Comparison of ENCODE assay signal across 13 mouse cellular contexts in the genomic region with DNA sequence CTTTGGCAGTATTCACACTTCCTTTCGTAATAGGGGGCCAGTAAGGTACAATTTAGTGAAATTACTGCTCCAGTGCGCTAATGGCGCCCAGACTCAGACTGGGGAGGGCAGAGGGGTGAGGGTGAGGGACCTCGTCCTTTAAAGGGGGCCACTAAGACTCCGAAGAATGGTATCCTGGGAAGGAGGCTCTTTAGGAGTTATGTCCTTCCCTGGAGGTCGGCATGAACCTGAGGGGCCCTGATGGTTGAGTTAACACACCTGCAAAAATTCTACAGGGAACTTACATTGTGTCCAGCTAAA.
DNase-seq lines count a peak whose midpoint lies in the region; ATAC-seq and TF ChIP-seq lines count a peak whose summit lies in the region.
"Had no signal": no experiment of that assay in that cellular context is flagged by ENCODE, and none has a peak within 500 bp of the region (broad histone marks: within the 10 kb centered on the region; RNA-seq: fewer than 3 reads in every experiment).

No protein-coding gene starts in this region.

- H3K36me3 ChIP-seq in midbrain, embryonic 10.5 days, result no peaks in the 10 kb centered on the region
- H3K36me3 ChIP-seq in midbrain, postnatal 0 days (ENCODE audit: insufficient read depth, low read length), result no peaks in the 10 kb centered on the region
- H3K36me3 ChIP-seq in hindbrain, embryonic 15.5 days, result no peaks in the 10 kb centered on the region
- no peaks in the 10 kb centered on the region for H3K36me3 ChIP-seq in neural tube, embryonic 13.5 days
- H3K36me3 ChIP-seq: embryonic facial prominence, embryonic 12.5 days; liver, embryonic 13.5 days had no signal

- H3K4me2 ChIP-seq in midbrain, postnatal 0 days (ENCODE audit: low read depth, low read length, poor library complexity, severe bottlenecking), result no peak overlapping the region
- peak overlapping the region; percentile 35 for H3K4me2 ChIP-seq in hindbrain, embryonic 15.5 days
- peak overlapping the region; percentile 27 for H3K4me2 ChIP-seq in neural tube, embryonic 13.5 days
- H3K4me2 ChIP-seq: embryonic facial prominence, embryonic 12.5 days; liver, embryonic 13.5 days had no signal

- no peak for ATAC-seq in midbrain, postnatal 0 days (ENCODE audit: low FRiP score)
- no peak; the same call in 1 of the 2 replicates for ATAC-seq in hindbrain, embryonic 15.5 days (ENCODE audit: low FRiP score, low read depth)
- ATAC-seq in neural tube, embryonic 13.5 days (ENCODE audit: low read depth), result peak; percentile 80

- 85% methylated on average over 6 of the region's 6 CpGs for WGBS in midbrain, embryonic 10.5 days
- 67% methylated on average over 6 of the region's 6 CpGs for WGBS in midbrain, postnatal 0 days
- 26% methylated on average over 6 of the region's 6 CpGs for WGBS in hindbrain, embryonic 15.5 days
- 22% methylated on average over 6 of the region's 6 CpGs for WGBS in neural tube, embryonic 13.5 days

- no peak overlapping the region for H3K4me3 ChIP-seq in midbrain, embryonic 10.5 days
- H3K4me3 ChIP-seq in midbrain, postnatal 0 days (ENCODE audit: low read depth, low read length), result no peak overlapping the region
- H3K4me3 ChIP-seq in hindbrain, embryonic 15.5 days, result no peak overlapping the region
- no peak overlapping the region for H3K4me3 ChIP-seq in neural tube, embryonic 13.5 days
- H3K4me3 ChIP-seq: embryonic facial prominence, embryonic 12.5 days; liver, embryonic 13.5 days had no signal

- H3K27me3 ChIP-seq in midbrain, embryonic 10.5 days (ENCODE audit: low read depth, poor library complexity, severe bottlenecking), result no peaks in the 10 kb centered on the region
- no peaks in the 10 kb centered on the region for H3K27me3 ChIP-seq in midbrain, postnatal 0 days (ENCODE audit: insufficient read depth, low read length)
- no peaks in the 10 kb centered on the region for H3K27me3 ChIP-seq in hindbrain, embryonic 15.5 days
- no peaks in the 10 kb centered on the region for H3K27me3 ChIP-seq in neural tube, embryonic 13.5 days
- H3K27me3 ChIP-seq: embryonic facial prominence, embryonic 12.5 days; liver, embryonic 13.5 days had no signal

- no peaks in the 10 kb centered on the region for H3K9me3 ChIP-seq in midbrain, embryonic 10.5 days (replicated peaks)
- H3K9me3 ChIP-seq in midbrain, postnatal 0 days (ENCODE audit: low read length), result no peaks in the 10 kb centered on the region
- H3K9me3 ChIP-seq in hindbrain, embryonic 15.5 days, result no peaks in the 10 kb centered on the region
- no peaks in the 10 kb centered on the region for H3K9me3 ChIP-seq in neural tube, embryonic 13.5 days
- H3K9me3 ChIP-seq: embryonic facial prominence, embryonic 12.5 days; liver, embryonic 13.5 days had no signal

- peak; percentile 3 for DNase-seq in adrenal gland, adult 2 months
- no peak for DNase-seq in adrenal gland, adult 8-10 months
- DNase-seq in midbrain, embryonic 10.5 days (ENCODE audit: low spot score), result no peak
- no peak for DNase-seq in midbrain, postnatal 0 days (ENCODE audit: low spot score)
- DNase-seq in gastrocnemius, postnatal 4 days (ENCODE audit: low spot score in 2 of 2), result no peak
- DNase-seq in urinary bladder, postnatal 25 days (ENCODE audit: low spot score), result no peak
- DNase-seq: heart, postnatal 14 days; kidney, adult 11 months; liver, embryonic 13.5 days; lung, postnatal 10 days had no signal

- H3K27ac ChIP-seq in midbrain, embryonic 10.5 days (replicated peaks), result peak overlapping the region; percentile 46; the same call in 1 of the 2 replicates
- H3K27ac ChIP-seq in midbrain, postnatal 0 days (ENCODE audit: low read depth, low read length), result no peak overlapping the region
- H3K27ac ChIP-seq in hindbrain, embryonic 15.5 days (replicated peaks), result peak overlapping the region; percentile 82
- H3K27ac ChIP-seq in neural tube, embryonic 13.5 days (replicated peaks), result peak overlapping the region; percentile 86
- H3K27ac ChIP-seq: embryonic facial prominence, embryonic 12.5 days; liver, embryonic 13.5 days had no signal

- no peak overlapping the region for H3K9ac ChIP-seq in midbrain, postnatal 0 days (replicated peaks; ENCODE audit: low read length, poor library complexity, severe bottlenecking)
- no peak overlapping the region for H3K9ac ChIP-seq in hindbrain, embryonic 15.5 days
- no peak overlapping the region for H3K9ac ChIP-seq in neural tube, embryonic 13.5 days
- H3K9ac ChIP-seq: embryonic facial prominence, embryonic 12.5 days; liver, embryonic 13.5 days had no signal

- H3K4me1 ChIP-seq in midbrain, embryonic 10.5 days, result peaks cover 36% of the 10 kb centered on the region
- H3K4me1 ChIP-seq in midbrain, postnatal 0 days (ENCODE audit: insufficient read depth, low read length), result no peaks in the 10 kb centered on the region
- H3K4me1 ChIP-seq in hindbrain, embryonic 15.5 days (replicated peaks), result peaks cover 18% of the 10 kb centered on the region
- H3K4me1 ChIP-seq in neural tube, embryonic 13.5 days (replicated peaks), result peaks cover 36% of the 10 kb centered on the region
- H3K4me1 ChIP-seq: embryonic facial prominence, embryonic 12.5 days; liver, embryonic 13.5 days had no signal

- TF ChIP-seq CTCF in midbrain, postnatal 0 days (IDR thresholded peaks at IDR 0.05), result no peak
